8 mouse cellular contexts compared by ENCODE assay signal in genomic region chr1:33757491-33758041, GRCm38 (mm10). TPM values are rescaled to one million over a fixed set of nuclear protein-coding genes. Genes with fewer than 3 reads are reported as not detected.
DNase-seq lines count a peak whose midpoint lies in the region; ATAC-seq and TF ChIP-seq lines count a peak whose summit lies in the region.

Bag2 (minus strand) TSS chr1:33757795.

- H3K4me3 ChIP-seq in embryonic facial prominence, embryonic 13.5 days: peak within 1 kb of the TSS; percentile 76
- peak within 1 kb of the TSS; percentile 76 to 97 for H3K4me3 ChIP-seq in liver, embryonic 14.5 days (ENCODE audit: insufficient read depth in 1 of 2, low read depth in 2 of 2, low read length in 2 of 2)
- peak within 1 kb of the TSS; percentile 58 for H3K4me3 ChIP-seq in neural tube, embryonic 11.5 days (ENCODE audit: low read depth, low read length)
- H3K4me3 ChIP-seq in stomach, postnatal 0 days (ENCODE audit: low read depth, low read length): peak within 1 kb of the TSS; percentile 81

- ATAC-seq in embryonic facial prominence, embryonic 13.5 days (ENCODE audit: insufficient number of reproducible peaks, insufficient read depth, low FRiP score, low TSS enrichment, low read depth): peak; percentile 70
- peak; percentile 75 for ATAC-seq in liver, embryonic 14.5 days (ENCODE audit: insufficient read depth)
- ATAC-seq in neural tube, embryonic 11.5 days (ENCODE audit: insufficient read depth, low FRiP score, low TSS enrichment): peak; percentile 80
- peak; percentile 88 for ATAC-seq in stomach, postnatal 0 days (ENCODE audit: low FRiP score, low TSS enrichment)

- under 1% methylated on average over 47 of the region's 61 CpGs for WGBS in embryonic facial prominence, embryonic 13.5 days
- WGBS in liver, embryonic 14.5 days (ENCODE audit: insufficient replicate concordance): under 1% methylated on average over 59 of the region's 61 CpGs
- under 1% methylated on average over 60 of the region's 61 CpGs for WGBS in neural tube, embryonic 11.5 days
- under 1% methylated on average over 51 of the region's 61 CpGs for WGBS in stomach, postnatal 0 days

- H3K27me3 ChIP-seq in embryonic facial prominence, embryonic 13.5 days: no peaks in the 10 kb centered on the region
- no peaks in the 10 kb centered on the region for H3K27me3 ChIP-seq in liver, embryonic 14.5 days (ENCODE audit: control insufficient read depth, insufficient read depth, low read length)
- no peaks in the 10 kb centered on the region for H3K27me3 ChIP-seq in neural tube, embryonic 11.5 days (ENCODE audit: control insufficient read depth, insufficient read depth, low read length)
- no peaks in the 10 kb centered on the region for H3K27me3 ChIP-seq in stomach, postnatal 0 days (ENCODE audit: control insufficient read depth, insufficient read depth, low read length)

- H3K36me3 ChIP-seq in embryonic facial prominence, embryonic 13.5 days: peaks cover 10% of the 10 kb centered on the region
- no peaks in the 10 kb centered on the region; the same call in 1 of the 2 replicates for H3K36me3 ChIP-seq in liver, embryonic 14.5 days (replicated peaks; ENCODE audit: control insufficient read depth, insufficient read depth, low read depth)
- 0 out of 2 replicates have a peak, but pooled peaks cover 2% of the 10 kb centered on the region for H3K36me3 ChIP-seq in neural tube, embryonic 11.5 days (ENCODE audit: control insufficient read depth, insufficient read depth, low read length)
- no peaks in the 10 kb centered on the region for H3K36me3 ChIP-seq in stomach, postnatal 0 days (ENCODE audit: control insufficient read depth, insufficient read depth, low read length)

- peak within 1 kb of the TSS; percentile 80 for H3K9ac ChIP-seq in embryonic facial prominence, embryonic 13.5 days
- H3K9ac ChIP-seq in liver, embryonic 14.5 days (replicated peaks): peak within 1 kb of the TSS; percentile 93
- H3K9ac ChIP-seq in neural tube, embryonic 11.5 days (ENCODE audit: low read length): peak within 1 kb of the TSS; percentile 81
- peak within 1 kb of the TSS; percentile 80 for H3K9ac ChIP-seq in stomach, postnatal 0 days (ENCODE audit: low read length)

- H3K4me2 ChIP-seq in embryonic facial prominence, embryonic 13.5 days: peak within 1 kb of the TSS; percentile 91
- H3K4me2 ChIP-seq in liver, embryonic 14.5 days (ENCODE audit: low read depth): peak within 1 kb of the TSS; percentile 92
- H3K4me2 ChIP-seq in neural tube, embryonic 11.5 days (ENCODE audit: low read depth): peak within 1 kb of the TSS; percentile 98
- peak within 1 kb of the TSS; percentile 95 for H3K4me2 ChIP-seq in stomach, postnatal 0 days (replicated peaks; ENCODE audit: low read depth)

- H3K27ac ChIP-seq in embryonic facial prominence, embryonic 13.5 days: peak within 1 kb of the TSS; percentile 28; the same call in 1 of the 2 replicates
- H3K27ac ChIP-seq in liver, embryonic 14.5 days: peak within 1 kb of the TSS; percentile 92
- H3K27ac ChIP-seq in neural tube, embryonic 11.5 days (ENCODE audit: low read depth, low read length): 0 out of 2 replicates have a peak within 1 kb of the TSS, but pooled peaks have one; percentile 10
- H3K27ac ChIP-seq in stomach, postnatal 0 days (replicated peaks): peak within 1 kb of the TSS; percentile 86

- peak; percentile 49 for DNase-seq in 416B (ENCODE audit: low read depth)
- peak; percentile 77 for DNase-seq in adrenal gland, postnatal 25 days
- DNase-seq in heart, adult 9 months (ENCODE audit: low spot score in 2 of 2): peak; percentile 60
- DNase-seq in kidney, adult 9 months: peak; percentile 33
- DNase-seq in liver, embryonic 14.5 days (ENCODE audit: low read depth in 3 of 3, low spot score in 3 of 3): no peak
- DNase-seq in neural tube, embryonic 11.5 days (ENCODE audit: low spot score): peak; percentile 70
- DNase-seq in stomach, postnatal 0 days (ENCODE audit: low spot score): peak; percentile 75

- TF ChIP-seq EP300 in liver, embryonic 14.5 days (IDR thresholded peaks at IDR 0.05; ENCODE audit: low read depth): no peak
- TF ChIP-seq EP300 in stomach, postnatal 0 days (optimal IDR thresholded peaks at IDR 0.05): no peak

- TF ChIP-seq CTCF in liver, embryonic 14.5 days (IDR thresholded peaks at IDR 0.05; ENCODE audit: low read depth): no peak
- peak; percentile 39 for TF ChIP-seq CTCF in stomach, postnatal 0 days (IDR thresholded peaks at IDR 0.05; ENCODE audit: low read depth)

- no peaks in the 10 kb centered on the region for H3K9me3 ChIP-seq in embryonic facial prominence, embryonic 13.5 days
- H3K9me3 ChIP-seq in liver, embryonic 14.5 days (ENCODE audit: control insufficient read depth, low read length): no peaks in the 10 kb centered on the region
- H3K9me3 ChIP-seq in neural tube, embryonic 11.5 days (ENCODE audit: control insufficient read depth, low read length): no peaks in the 10 kb centered on the region
- no peaks in the 10 kb centered on the region for H3K9me3 ChIP-seq in stomach, postnatal 0 days (ENCODE audit: control insufficient read depth, low read length)

- peaks cover 21% of the 10 kb centered on the region for H3K4me1 ChIP-seq in embryonic facial prominence, embryonic 13.5 days
- peaks cover 34 to 38% of the 10 kb centered on the region in 2 experiments for H3K4me1 ChIP-seq in liver, embryonic 14.5 days (replicated peaks; ENCODE audit: control insufficient read depth in 2 of 2, insufficient read depth in 2 of 2, low read length in 1 of 2)
- peaks cover 4% of the 10 kb centered on the region; the same call in 1 of the 2 replicates for H3K4me1 ChIP-seq in neural tube, embryonic 11.5 days (ENCODE audit: control insufficient read depth, insufficient read depth, low read length)
- H3K4me1 ChIP-seq in stomach, postnatal 0 days (replicated peaks; ENCODE audit: control insufficient read depth, insufficient read depth): no peaks in the 10 kb centered on the region

RNA-seq across cellular contexts. Expression of gene Bag2, which starts in this region (rescaled TPM):
- 14.0 and 16.4 TPM in 2 replicates for total RNA-seq in adrenal gland, postnatal 25 days (2021)
- polyA plus RNA-seq in embryonic facial prominence, embryonic 13.5 days (2015; fragmentation: Nextera tagmentation; extraction: Ambion mirVana): 40.5 and 40.7 TPM in 2 replicates
- polyA plus RNA-seq in liver, embryonic 14.5 days (2012; rRNA removed): 27.5 and 30.2 TPM in 2 replicates
- 45.4 and 45.9 TPM in 2 replicates for polyA plus RNA-seq in liver, embryonic 14.5 days (2014; fragmentation: Nextera tagmentation; extraction: Ambion mirVana)
- polyA plus RNA-seq in neural tube, embryonic 11.5 days (2014; fragmentation: Nextera tagmentation; extraction: Ambion mirVana): 28.5 and 29.5 TPM in 2 replicates
- polyA plus RNA-seq in stomach, postnatal 0 days (2015; fragmentation: Nextera tagmentation; extraction: Ambion mirVana): 52.0 and 52.5 TPM in 2 replicates

Comparison
In these comparisons a context has a peak if more than half of its experiments do, and no peak if none do; other contexts are left out.
1. DNase-seq: peak in 416B (single experiment), adrenal gland, postnatal 25 days (single experiment), heart, adult 9 months (2 of 2), kidney, adult 9 months (single experiment), neural tube, embryonic 11.5 days (single experiment) and stomach, postnatal 0 days (single experiment); none in liver, embryonic 14.5 days (0 of 3).
2. H3K27ac ChIP-seq: peak in every context shown above with its lines; median percentile 92 in liver, embryonic 14.5 days; 86 in stomach, postnatal 0 days; 28 in embryonic facial prominence, embryonic 13.5 days; 10 in neural tube, embryonic 11.5 days.
3. Peak in every context shown above with its lines, with median percentiles within 50 percentile points of each other: ATAC-seq, H3K4me2 ChIP-seq, H3K4me3 ChIP-seq and H3K9ac ChIP-seq.